Mouse (Mus musculus) neural tube, embryonic 15.5 days (tissue): ENCODE data around the gene Tspoap1. TPM values are rescaled to one million over a fixed set of nuclear protein-coding genes. Genes with fewer than 3 reads are reported as not detected.

Experiments
- ATAC-seq: fragments of 200-750 bp; cut with Nextera tagmentation; 2 replicates; pipeline ENCODE4 v1.8.0; 2017; ENCODE audit warnings: mild to moderate bottlenecking, moderate TSS enrichment, moderate library complexity; ENCODE audit not compliant: low FRiP score
- H3K27ac ChIP-seq: fragments of 300-500 bp; sonication (generic); replicated peaks from 2 replicates; pipeline ENCODE4 v1.5.1; 2015; ENCODE audit warnings: mild to moderate bottlenecking, inconsistent platforms
- H3K27me3 ChIP-seq: fragments of 300-500 bp; sonication (generic); replicated peaks from 2 replicates; pipeline ENCODE4 v1.6.1; 2015; ENCODE audit warnings: inconsistent platforms
- H3K36me3 ChIP-seq: fragments of 300-500 bp; sonication (generic); 2 replicates; pipeline ENCODE4 v1.6.1; 2015; ENCODE audit warnings: inconsistent platforms
- H3K4me1 ChIP-seq: fragments of 300-500 bp; sonication (generic); 2 replicates; pipeline ENCODE4 v1.6.1; 2015; ENCODE audit warnings: inconsistent platforms
- H3K4me2 ChIP-seq: fragments of 300-500 bp; sonication (generic); 2 replicates; pipeline ENCODE4 v1.6.1; 2015; ENCODE audit warnings: inconsistent platforms, mild to moderate bottlenecking, moderate library complexity
- H3K4me3 ChIP-seq: fragments of 300-500 bp; sonication (generic); replicated peaks from 2 replicates; pipeline ENCODE4 v1.5.1; 2015; ENCODE audit warnings: mild to moderate bottlenecking, inconsistent platforms
- H3K9ac ChIP-seq: fragments of 300-500 bp; sonication (generic); replicated peaks from 2 replicates; pipeline ENCODE4 v1.6.1; 2015; ENCODE audit warnings: mild to moderate bottlenecking, inconsistent platforms
- H3K9me3 ChIP-seq: fragments of 300-500 bp; sonication (generic); replicated peaks from 2 replicates; pipeline ENCODE4 v1.6.1; 2016; ENCODE audit warnings: inconsistent platforms
- WGBS: fragments of 180-500 bp; shearing (Covaris S2); methylation state at CpG from one replicate; pipeline ENCODE4 v1.1.7; 2015; ENCODE audit warnings: mixed read lengths; 5-methylcytosine and 5-hydroxymethylcytosine counted together
- polyA plus RNA-seq: library from polyadenylated mRNA; unstranded; fragments of >200 nt; fragmentation: Nextera tagmentation; extraction: Ambion mirVana; gene quantifications from 2 replicates; pipeline ENCODE4 v1.2.1, GENCODE M21; 2015

Gene Tspoap1
- polyA plus RNA-seq, 1 experiment from 2014 or later: 43.8 TPM

DNA sequence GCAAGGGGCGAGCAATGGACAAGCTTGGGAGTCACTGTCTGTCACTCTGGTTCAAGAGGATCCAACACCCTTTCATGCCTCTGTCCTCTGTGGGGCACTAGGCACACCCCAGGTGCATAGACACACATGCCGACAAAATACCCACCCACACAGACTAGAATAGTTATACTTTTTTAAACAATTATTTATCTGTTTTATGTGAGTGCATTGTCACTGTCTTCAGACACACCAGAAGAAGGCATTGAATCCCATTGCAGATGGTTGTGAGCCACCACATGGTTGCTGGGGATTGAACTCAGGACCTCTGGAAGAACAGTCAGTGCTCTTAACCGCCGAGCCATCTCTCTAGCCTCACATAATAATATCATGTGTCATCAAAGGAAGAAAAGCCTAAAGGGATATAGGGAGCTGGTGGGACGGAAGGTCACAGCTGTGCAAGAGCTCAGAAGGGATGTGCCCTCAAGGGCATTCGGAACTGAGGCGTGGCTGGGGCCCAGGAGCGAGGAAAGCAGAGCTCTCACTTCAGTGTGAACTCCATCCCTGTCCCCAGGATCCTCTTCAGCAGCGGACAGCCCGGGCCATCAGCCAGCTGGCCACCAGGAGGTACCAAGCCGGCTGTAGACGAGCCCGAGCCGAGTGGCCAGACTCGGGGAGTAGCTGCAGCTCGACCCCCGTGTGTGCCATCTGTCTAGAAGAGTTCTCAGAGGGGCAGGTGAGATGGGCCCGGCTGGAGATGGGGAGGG, 31.3 kb upstream of the Tspoap1 start:
- Histone ChIP-seq H3K4me2 (no peak overlapping the region), H3K27me3 (no peaks in the 10 kb centered on the region), H3K36me3 (no peaks in the 10 kb centered on the region), H3K9me3 (no peaks in the 10 kb centered on the region), H3K9ac (no peak overlapping the region), H3K4me1 (0 out of 2 replicates have a peak, but pooled peaks cover 7% of the 10 kb centered on the region), H3K27ac (no peak overlapping the region), H3K4me3 (no peak overlapping the region)
- ATAC-seq: no peak
- WGBS: 79% methylated on average over 18 of the region's 18 CpGs

- H3K4me1 ChIP-seq: 0 out of 2 replicates have a peak, but pooled peaks cover 7% of the 10 kb centered on the region
- ATAC-seq: no peak
- no peak overlapping the region for H3K9ac ChIP-seq
- H3K36me3 ChIP-seq: no peaks in the 10 kb centered on the region
- 93% methylated on average over 13 of the region's 13 CpGs for WGBS
- no peaks in the 10 kb centered on the region for H3K27me3 ChIP-seq
- no peak overlapping the region for H3K4me3 ChIP-seq
- H3K9me3 ChIP-seq: no peaks in the 10 kb centered on the region
- no peak overlapping the region for H3K4me2 ChIP-seq
- no peak overlapping the region for H3K27ac ChIP-seq
Observed at GRCm38 (mm10) chr11:87729593-87730185, 30.7 kb upstream of the Tspoap1 start.

DNA sequence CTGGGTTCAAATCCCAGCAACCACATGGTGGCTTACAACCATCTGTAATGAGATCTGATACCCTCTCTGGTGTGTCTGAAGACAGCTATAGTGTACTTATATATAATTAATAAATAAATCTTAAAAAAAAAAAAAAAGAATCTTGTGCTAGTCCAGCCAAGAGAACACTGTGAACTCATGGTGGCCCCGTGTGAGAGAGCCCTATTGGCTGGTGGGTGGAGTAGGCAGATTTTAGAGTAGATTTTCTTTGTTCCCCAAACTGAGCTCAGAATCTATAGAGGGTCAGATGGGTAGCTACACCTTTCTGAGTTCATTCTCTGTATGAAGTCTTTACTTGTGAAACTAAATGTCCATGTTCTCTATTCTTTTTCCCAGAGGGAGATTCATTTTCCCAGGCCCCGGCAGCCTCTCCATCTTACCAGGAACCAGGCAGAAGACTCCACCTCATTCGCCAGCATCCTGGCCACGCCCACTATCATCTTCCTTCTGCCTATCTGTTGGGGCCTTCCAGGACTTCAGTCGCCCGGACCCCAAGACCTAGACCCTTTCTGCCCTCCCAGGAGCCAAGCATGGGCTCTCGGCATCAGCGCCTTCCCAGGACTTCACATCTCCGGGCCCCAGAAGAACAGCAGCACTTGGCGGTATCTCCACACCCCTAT, 29.6 kb upstream of the Tspoap1 start:
- H3K36me3 ChIP-seq: no peaks in the 10 kb centered on the region

GRCm38 (mm10) chr11:87734346-87734745, 26.0 kb upstream of the Tspoap1 start:
- WGBS: 72% methylated on average over 5 of the region's 5 CpGs
- Histone ChIP-seq H3K36me3 (peaks cover under 1% of the 10 kb centered on the region), H3K9ac (no peak overlapping the region), H3K4me1 (peaks cover 15% of the 10 kb centered on the region), H3K4me3 (no peak overlapping the region), H3K27ac (no peak overlapping the region), H3K27me3 (no peaks in the 10 kb centered on the region), H3K4me2 (peak overlapping the region; percentile 29), H3K9me3 (no peaks in the 10 kb centered on the region)
- no peak for ATAC-seq

More for the DNA sequence above, 29.6 kb upstream of the Tspoap1 start:
- WGBS: 80% methylated on average over 10 of the region's 10 CpGs
- no peak for ATAC-seq
- no peaks in the 10 kb centered on the region for H3K27me3 ChIP-seq
- 0 out of 2 replicates have a peak, but pooled peaks cover 7% of the 10 kb centered on the region for H3K4me1 ChIP-seq
- no peak overlapping the region for H3K4me3 ChIP-seq
- H3K27ac ChIP-seq: no peak overlapping the region
- H3K9ac ChIP-seq: no peak overlapping the region
- H3K4me2 ChIP-seq: no peak overlapping the region
- H3K9me3 ChIP-seq: no peaks in the 10 kb centered on the region

DNA sequence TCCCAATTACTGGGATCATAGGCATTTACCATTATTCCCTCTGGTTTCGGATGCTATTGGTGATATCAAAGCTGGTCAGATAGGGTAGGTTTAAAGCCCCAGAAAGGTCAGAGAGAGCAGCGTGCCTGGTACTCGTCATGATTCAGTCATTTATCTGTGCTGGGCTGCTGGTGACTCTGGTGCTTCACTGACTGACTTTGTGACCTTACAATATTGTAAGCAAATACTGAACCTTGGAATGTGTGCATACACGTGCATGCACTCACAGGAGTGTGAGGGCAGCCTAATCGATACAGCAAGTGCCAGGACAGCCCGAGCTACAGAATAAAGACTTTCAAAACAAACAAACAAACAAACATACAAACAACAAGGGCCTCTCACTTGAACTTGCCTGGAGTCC, 24.6 kb upstream of the Tspoap1 start:
- no peak for ATAC-seq
- H3K36me3 ChIP-seq: peaks cover 13% of the 10 kb centered on the region
- no peak overlapping the region for H3K4me3 ChIP-seq
- no peak overlapping the region for H3K27ac ChIP-seq
- peaks cover 15% of the 10 kb centered on the region for H3K4me1 ChIP-seq
- H3K9me3 ChIP-seq: no peaks in the 10 kb centered on the region
- no peak overlapping the region for H3K9ac ChIP-seq
- no peak overlapping the region for H3K4me2 ChIP-seq
- H3K27me3 ChIP-seq: no peaks in the 10 kb centered on the region
- 90% methylated on average over 6 of the region's 6 CpGs for WGBS

DNA sequence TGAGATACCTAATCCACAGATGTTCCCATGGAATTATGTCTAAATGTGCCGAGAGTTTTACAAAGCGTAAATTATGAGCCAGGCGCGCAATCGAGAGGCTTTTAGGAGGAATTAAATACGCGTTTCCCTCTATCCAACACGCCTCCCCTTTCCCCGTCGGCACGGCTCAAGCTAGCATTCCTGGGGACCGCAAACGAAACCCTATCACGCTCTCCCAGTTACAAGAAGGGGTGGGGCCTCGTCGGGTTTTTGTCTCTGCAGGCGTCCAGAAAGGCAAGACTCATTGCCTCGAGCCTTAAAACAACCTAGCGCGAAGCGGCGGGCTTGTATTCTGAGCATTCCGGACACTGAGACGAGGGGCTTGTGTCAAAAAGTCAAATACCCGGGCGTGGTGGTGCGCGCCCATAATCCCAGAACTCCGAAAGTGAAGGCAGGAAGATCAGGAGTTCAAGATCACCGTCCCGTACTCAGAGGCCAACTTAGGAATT, 23.6 kb upstream of the Tspoap1 start:
- H3K9ac ChIP-seq: peak overlapping the region; percentile 62
- peak; percentile 72 for ATAC-seq
- under 1% methylated on average over 31 of the region's 31 CpGs for WGBS
- H3K36me3 ChIP-seq: peaks cover 21% of the 10 kb centered on the region
- peak overlapping the region; percentile 83 for H3K4me2 ChIP-seq
- H3K4me1 ChIP-seq: peaks cover 15% of the 10 kb centered on the region
- peak overlapping the region; percentile 83 for H3K27ac ChIP-seq
- peak overlapping the region; percentile 90 for H3K4me3 ChIP-seq
- no peaks in the 10 kb centered on the region for H3K27me3 ChIP-seq
- no peaks in the 10 kb centered on the region for H3K9me3 ChIP-seq

DNA sequence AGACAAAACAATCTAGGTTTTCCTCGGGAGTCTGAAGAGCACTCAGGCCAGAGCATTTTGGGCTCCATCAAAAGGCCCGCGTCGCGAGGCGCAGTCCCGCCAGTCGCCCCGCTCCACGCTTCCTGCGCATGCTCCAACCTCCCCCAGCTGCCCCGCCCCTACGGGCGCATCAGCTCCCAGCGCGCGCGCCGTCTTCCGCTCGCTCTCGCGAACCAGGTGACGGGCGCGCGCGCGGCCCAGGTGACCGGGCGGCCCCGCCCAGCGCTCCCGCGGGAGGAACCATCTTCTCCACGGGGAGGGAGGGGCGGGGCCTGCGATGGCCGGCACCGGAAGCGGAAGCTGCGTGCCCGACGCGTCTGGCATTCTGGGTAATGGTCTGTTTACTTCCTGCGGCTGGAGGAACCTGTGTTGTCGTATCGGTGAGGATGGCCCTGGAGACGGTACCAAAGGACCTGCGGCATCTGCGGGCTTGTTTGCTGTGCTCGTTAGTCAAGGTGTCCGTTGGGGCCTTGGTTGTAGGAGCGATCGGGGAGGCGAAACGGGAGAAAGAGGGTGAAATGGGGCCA, 23.1 kb upstream of the Tspoap1 start, which contains the start of gene Supt4a:
Gene Supt4a, plus strand, starts transcription at position 378 of the 566 bp plus-strand sequence.
- Histone ChIP-seq H3K9me3 (no peaks in the 10 kb centered on the region), H3K27ac (peak within 1 kb of the TSS; percentile 83), H3K36me3 (peaks cover 26% of the 10 kb centered on the region), H3K9ac (peak within 1 kb of the TSS; percentile 80), H3K4me1 (peaks cover 15% of the 10 kb centered on the region), H3K4me2 (peak within 1 kb of the TSS; percentile 83), H3K27me3 (no peaks in the 10 kb centered on the region), H3K4me3 (peak within 1 kb of the TSS; percentile 90)
- 0% methylated on average over 40 of the region's 57 CpGs for WGBS
- ATAC-seq: peak; percentile 95

DNA sequence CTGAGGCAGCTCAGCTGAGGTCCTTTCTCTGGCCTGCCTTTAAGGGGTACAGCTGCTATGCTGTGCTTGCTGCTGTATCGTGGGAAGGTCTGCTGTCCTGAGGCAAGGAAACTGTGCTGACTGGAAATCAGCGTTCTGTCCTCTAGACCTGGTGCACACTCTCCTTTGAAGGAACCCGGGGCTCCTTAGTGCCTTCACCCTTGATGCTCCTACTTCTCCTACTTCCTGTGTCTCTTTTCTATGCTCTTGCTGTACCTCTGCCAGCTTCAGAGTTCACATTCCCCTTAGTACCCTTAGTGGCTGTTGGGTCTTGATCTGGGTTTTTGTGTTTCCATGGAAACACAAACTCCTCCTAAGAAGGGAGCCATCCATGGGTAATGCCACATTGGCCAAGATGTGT, 16.6 kb upstream of the Tspoap1 start:
- peaks cover 58% of the 10 kb centered on the region for H3K36me3 ChIP-seq
- no peak overlapping the region for H3K9ac ChIP-seq
- H3K27ac ChIP-seq: no peak overlapping the region
- H3K4me3 ChIP-seq: no peak overlapping the region
- no peaks in the 10 kb centered on the region for H3K9me3 ChIP-seq
- ATAC-seq: no peak
- no peaks in the 10 kb centered on the region for H3K4me1 ChIP-seq
- no peaks in the 10 kb centered on the region for H3K27me3 ChIP-seq
- H3K4me2 ChIP-seq: no peak overlapping the region
- WGBS: 93% methylated on average over 3 of the region's 3 CpGs

DNA sequence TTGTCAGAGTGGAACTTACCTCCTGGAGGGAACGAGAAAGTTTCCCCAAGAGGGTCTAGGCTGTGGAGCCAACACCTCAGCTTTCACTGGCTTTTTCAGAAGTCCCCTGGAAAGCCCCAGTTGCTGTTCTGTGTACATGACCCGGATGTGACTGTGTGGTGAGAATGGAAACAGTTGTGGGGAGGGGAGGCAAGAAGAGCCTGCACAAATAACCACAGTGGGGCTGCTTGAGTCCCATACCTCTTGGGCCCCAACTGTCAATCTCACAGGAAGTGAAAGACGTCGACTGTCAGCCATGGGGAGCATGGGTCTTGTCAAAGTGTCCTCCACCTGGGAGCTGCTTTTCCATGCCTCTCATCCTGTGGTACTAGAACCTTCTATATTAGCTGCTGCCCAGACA, 15.4 kb upstream of the Tspoap1 start:
- Histone ChIP-seq H3K27me3 (no peaks in the 10 kb centered on the region), H3K27ac (no peak overlapping the region), H3K4me3 (no peak overlapping the region), H3K4me2 (no peak overlapping the region), H3K9me3 (no peaks in the 10 kb centered on the region), H3K4me1 (no peaks in the 10 kb centered on the region), H3K9ac (no peak overlapping the region), H3K36me3 (peaks cover 51% of the 10 kb centered on the region)
- no peak for ATAC-seq
- 80% methylated on average over 4 of the region's 4 CpGs for WGBS

DNA sequence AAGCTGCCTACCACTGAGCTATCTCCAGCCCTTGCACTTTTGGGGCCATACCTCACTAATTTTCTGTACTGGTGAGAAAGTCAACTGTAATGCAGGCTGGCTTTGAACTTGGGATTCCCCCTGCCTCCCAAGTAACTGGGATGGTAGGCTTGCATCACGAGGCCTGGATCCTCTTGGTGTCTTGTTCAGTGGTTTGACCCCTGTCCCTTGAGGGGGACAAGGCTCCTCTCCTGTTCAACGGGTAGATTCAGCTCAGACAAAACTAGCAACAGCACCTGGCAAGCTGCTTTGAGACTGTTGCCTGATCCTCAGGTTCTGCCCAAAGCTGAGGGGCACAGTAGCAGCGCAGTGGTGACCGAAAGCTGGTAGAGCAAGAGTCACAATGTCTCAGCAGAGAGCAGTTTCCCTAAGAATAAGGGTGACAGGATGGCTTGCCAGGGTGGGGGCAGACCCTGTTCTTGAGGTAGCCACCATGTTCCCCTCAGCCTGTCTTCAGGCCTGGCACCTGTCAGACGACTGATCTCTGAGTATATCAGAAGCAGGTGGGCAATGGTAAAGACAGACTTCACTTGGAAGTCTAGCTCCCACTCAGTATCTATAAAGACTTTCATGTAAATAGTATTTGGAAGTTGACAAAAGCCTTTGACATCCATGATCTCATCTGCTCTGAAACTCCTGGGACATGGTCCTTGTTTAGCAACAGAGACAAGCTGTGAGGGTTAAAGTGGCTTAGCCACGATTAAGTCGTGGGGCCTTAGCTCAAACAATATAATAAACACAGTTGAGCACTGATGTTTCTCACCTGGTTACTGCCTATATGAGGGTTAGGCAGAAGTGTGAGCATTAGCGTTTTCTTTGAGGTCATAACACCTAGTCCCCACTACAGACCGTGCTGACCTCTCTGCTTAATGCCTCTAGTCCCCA, 14.4 kb upstream of the Tspoap1 start:
- 85% methylated on average over 9 of the region's 9 CpGs for WGBS
- Histone ChIP-seq H3K9ac (no peak overlapping the region), H3K4me2 (no peak overlapping the region), H3K4me1 (no peaks in the 10 kb centered on the region), H3K36me3 (peaks cover 44% of the 10 kb centered on the region), H3K27ac (no peak overlapping the region), H3K9me3 (no peaks in the 10 kb centered on the region), H3K4me3 (no peak overlapping the region), H3K27me3 (no peaks in the 10 kb centered on the region)
- ATAC-seq: no peak

- H3K9ac ChIP-seq: no peak overlapping the region
- H3K36me3 ChIP-seq: peaks cover 31% of the 10 kb centered on the region
- no peak overlapping the region for H3K4me3 ChIP-seq
- H3K4me2 ChIP-seq: no peak overlapping the region
- H3K27me3 ChIP-seq: no peaks in the 10 kb centered on the region
- WGBS: 95% methylated on average over 4 of the region's 5 CpGs
- no peaks in the 10 kb centered on the region for H3K9me3 ChIP-seq
- no peaks in the 10 kb centered on the region for H3K4me1 ChIP-seq
- no peak for ATAC-seq
- no peak overlapping the region for H3K27ac ChIP-seq
Observed at GRCm38 (mm10) chr11:87747312-87747711, 13.0 kb upstream of the Tspoap1 start.
